Mouse (Mus musculus) frontal cortex, postnatal 14 days (tissue): ENCODE results near the gene Pcyox1.

ENCODE experiments used
- DNase-seq, 2 experiments: peaks; one replicate each; pipeline ENCODE4 v3.0.0; 2022; ENCODE audit warnings: low spot score in 2 of 2

Pcyox1 gene

DNA sequence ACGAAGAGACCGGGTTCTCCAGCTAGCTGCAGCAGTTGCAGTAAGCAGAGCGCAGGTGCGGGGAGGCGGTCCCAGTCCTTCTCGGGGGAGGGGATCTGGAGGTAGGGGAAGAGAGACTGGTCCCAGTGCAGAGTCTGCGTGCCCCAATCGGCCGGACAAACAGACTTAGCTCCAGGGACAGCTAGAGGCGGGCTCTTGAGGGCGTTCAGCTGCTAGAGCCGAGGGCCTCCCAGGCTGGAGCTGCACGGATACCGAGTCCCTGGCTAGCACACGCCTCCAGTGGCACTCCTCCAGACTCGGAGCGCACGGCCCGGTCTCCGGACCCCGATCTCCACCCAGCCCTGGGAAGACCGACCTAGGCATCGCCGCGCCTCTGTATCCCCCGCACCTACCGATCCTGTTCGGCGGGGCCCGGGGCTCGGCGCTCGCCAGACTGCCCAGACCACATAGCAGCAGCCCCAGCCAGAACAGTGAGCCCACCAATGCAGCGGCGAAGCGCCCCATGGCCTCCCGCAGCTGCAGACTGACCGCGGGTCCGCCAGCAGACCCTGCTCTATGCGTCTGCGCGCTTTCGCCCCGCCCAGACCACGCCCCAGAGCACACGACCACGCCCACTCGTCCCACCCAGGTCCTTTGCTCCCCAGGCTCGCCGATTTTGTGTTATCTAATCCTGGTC lies at the start of gene Pcyox1:
Gene Pcyox1, minus strand, starts transcription at position 574 of the 676 bp plus-strand sequence.
- DNase-seq: peak; percentile 75 to 84

- no peak for DNase-seq
Observed at GRCm38 (mm10) chr6:86445551-86445950, 48.6 kb upstream of the Pcyox1 start.

DNA sequence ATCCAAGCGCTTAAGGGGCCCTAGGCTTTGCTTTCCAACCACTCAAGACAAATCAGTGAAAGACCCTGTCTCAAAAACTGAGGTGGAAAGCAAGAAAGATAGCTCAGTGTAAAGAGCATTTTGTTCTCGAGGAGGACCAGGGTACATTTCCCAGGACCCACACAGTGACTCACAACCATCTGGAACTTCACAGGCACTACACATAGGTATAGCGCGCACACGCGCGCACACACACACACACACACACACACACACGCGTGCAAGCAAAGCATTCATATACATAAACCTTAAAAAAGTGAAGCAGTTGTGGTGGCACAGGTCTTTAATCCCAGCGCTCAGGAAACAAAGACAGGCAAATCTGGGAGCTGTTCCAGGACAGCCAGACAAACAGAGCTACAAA lies 44.6 kb upstream of the Pcyox1 start:
- DNase-seq: no peak

- DNase-seq: no peak
Observed at GRCm38 (mm10) chr6:86439531-86439930, 42.6 kb upstream of the Pcyox1 start.

DNA sequence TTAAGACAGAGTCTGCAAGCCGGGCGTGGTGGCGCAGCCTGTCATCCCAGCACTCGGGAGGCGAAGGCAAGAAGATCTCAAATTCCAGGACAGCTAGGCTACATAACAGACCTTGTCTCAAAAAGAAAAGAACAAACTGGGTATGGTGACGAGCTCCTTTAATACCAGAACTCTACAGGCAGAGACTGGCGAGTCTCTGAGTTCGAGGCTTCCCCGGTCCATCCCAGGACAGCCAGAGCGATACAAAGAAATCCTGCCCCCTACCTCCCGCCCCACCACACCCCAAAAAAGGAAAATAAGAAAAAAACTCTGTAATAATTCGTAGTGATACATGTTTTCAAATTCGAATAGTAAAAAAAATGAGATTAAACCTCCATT lies 42.2 kb upstream of the Pcyox1 start:
- DNase-seq: no peak

GRCm38 (mm10) chr6:86438272-86439118 lies 41.5 kb upstream of the Pcyox1 start, which contains the start of gene C87436:
Gene C87436, plus strand, starts transcription at chr6:86438374.
- DNase-seq: peak; percentile 93 to 95

GRCm38 (mm10) chr6:86437711-86438110 lies 40.8 kb upstream of the Pcyox1 start:
- DNase-seq: peak; percentile 20 to 22

DNA sequence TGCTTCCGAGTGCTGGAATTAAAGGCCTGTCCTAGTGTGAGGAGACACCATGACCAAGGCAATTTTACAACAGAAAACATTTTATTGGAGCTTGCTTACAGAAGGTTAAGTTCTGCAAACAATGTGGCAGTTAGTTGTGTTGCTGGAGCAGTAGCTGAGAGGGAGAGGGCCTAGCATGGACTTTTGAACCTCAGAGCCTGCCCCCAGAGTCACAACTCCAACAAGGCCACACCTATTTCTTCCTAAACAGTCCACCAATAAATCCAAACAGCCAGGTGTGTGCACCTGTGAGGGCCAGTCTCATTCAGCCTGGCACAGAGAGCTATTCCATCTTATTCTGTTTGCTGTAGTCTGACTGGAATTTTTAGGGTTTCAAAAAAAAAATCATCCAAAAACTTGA lies 36.7 kb upstream of the Pcyox1 start:
- DNase-seq: no peak

DNA sequence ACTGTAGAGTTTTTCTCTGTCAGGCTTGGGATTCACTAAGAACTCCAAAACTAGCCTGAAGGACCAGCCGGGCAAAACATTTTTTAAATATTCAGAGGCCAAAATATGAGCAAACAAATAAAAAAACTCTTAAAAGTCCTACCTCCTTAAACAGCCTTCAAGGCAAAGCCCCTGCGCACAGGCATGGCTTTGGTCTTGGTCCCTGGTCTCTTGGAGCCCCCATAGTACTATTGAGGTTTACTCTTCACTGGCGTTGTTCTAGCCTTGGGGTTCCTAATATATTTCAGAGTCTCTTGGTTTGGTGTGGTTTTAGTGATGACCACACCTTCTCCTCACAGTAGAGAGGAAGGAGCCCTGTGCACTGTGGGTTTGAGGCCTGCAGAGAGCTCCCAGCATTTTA lies 34.6 kb upstream of the Pcyox1 start:
- no peak for DNase-seq

- no peak for DNase-seq
Observed at GRCm38 (mm10) chr6:86426358-86426757, 29.4 kb upstream of the Pcyox1 start, which contains the start of gene Gm44790. Gene Gm44790, plus strand, starts transcription at chr6:86426658.

DNA sequence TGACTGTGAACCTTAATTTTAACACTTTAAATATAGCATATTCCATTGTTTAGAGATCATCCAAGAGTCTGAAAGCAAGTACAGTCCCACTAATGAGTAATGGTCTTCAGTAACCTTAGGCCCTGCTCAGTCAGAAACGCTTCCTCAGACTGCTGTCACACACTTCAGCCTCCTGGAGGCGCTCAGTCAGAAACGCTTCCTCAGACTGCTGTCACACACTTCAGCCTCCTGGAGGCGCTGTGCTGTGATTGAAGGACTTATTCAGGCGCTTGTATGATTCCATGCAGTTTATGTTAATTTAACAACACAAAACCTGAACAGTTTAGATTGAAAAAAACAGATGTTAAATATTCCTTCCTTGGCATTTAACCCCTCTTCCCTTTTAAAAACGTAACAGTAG lies 23.5 kb upstream of the Pcyox1 start:
- no peak for DNase-seq

DNA sequence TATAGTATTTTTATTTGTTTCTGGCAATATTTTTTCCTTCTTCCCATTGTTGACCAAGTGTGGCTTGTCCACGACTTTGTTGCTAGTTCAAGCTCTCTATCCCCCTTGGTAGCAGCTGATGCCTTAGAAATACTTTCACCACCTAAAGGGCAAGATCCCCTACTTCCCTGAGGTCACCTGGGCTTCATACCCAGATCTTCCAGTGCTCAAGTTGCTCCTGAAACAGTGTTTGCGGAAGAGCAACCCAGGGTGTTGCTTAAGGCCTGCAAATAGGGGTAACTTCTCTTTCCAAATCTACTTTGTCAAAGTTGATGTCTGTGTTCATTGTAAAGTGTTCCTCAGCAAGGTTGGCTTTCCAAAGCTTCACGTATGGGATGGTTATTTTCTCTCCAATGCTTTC lies 22.3 kb upstream of the Pcyox1 start:
- no peak for DNase-seq

GRCm38 (mm10) chr6:86418711-86419110 lies 21.8 kb upstream of the Pcyox1 start:
- no peak for DNase-seq

DNA sequence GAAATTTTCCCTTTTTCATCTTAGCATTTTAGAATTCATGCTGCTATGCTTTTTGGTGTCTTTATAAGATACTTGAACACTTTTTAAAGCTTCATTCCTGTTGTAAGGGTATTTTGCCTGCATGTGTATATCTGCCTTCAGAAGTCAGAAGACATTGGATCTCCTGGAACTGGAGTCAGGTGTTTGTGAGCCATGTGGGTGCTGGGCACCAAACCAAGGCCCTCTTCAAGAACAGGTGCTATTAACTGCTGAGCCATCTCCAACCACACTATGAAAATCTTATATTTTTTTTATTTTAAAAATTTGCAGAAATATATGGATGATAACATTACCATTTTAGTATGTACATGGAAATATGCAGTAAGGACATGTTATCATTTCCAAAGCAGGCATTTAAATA lies 9.4 kb upstream of the Pcyox1 start:
- DNase-seq: no peak

- no peak for DNase-seq
Observed at GRCm38 (mm10) chr6:86404996-86405395, 8.0 kb upstream of the Pcyox1 start.

- peak; percentile 96 for DNase-seq
Observed at GRCm38 (mm10) chr6:86404100-86404861, 7.3 kb upstream of the Pcyox1 start, which contains the start of gene Tia1. Gene Tia1, plus strand, starts transcription at chr6:86404219.

DNA sequence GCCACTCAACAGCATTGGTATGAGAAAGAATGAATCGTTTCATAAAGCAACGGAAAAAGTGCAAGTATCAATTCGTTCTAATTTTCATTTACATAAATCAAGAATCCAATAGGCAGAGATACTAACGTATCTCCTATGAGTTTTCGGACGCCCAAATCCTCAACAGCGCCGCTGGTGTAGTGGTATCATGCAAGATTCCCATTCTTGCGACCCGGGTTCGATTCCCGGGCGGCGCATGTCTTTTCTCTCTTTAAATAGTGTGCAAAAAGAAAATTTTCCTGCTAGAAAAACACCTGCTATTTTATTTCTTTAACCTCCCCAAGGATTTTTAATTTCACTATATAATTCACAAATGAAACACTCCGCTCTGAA lies 6.8 kb upstream of the Pcyox1 start:
- peak in 1 of 2 experiments; percentile 94 for DNase-seq

- no peak for DNase-seq
Observed at GRCm38 (mm10) chr6:86402681-86403607, 6.0 kb upstream of the Pcyox1 start.

DNA sequence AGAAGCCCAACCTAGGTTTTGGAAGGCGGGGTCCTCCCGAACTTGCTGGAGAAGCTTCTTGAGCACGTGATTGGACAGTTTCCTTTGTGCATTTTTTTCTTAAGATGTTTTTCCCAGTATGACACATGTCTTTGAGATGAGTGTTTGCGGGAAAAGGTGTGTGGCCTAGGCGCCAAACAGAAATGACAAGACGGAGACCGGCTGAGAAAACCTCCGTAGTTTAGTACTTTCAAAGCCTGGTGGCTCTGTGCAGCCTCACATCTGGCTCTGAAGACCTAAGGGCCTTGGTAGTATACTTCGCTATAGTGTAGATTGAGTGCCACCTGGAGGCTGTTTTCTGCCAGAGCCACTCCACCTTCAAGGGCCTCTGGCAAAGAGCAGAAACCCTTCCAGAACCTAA lies 4.0 kb upstream of the Pcyox1 start:
- peak; percentile 31 to 40 for DNase-seq

- DNase-seq: no peak
Observed at GRCm38 (mm10) chr6:86399995-86400394, 3.0 kb upstream of the Pcyox1 start.

DNA sequence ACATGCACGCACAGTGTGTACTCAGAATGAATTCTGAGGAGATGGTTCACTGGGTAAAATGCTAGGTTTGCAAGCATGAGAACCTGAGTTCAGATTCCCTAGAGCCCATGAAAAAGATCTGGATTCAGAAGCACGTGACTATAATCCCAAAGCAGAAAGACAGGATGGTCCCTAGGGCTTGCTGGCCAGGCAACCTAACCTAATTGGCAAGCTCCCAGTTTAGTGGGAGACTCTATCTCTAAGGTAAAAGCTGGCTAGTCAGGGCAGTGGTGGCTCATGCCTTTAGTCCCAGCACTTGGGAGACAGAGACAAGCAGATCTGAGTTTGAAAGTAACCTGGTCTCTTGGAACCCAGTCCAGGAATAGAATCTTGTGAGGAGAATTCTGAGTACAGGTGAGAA lies 2.0 kb upstream of the Pcyox1 start:
- DNase-seq: no peak
